Mouse (Mus musculus) cortical plate, adult 2 months (tissue): ENCODE measurements around the gene Mars.

Source experiments
- CTCF ChIP-seq: fragments of 200-500 bp; IDR thresholded peaks from 2 replicates; pipeline ENCODE4 v1.5.1; 2011; ENCODE audit warnings: mild to moderate bottlenecking, control low read depth, low read length; ENCODE audit not compliant: insufficient read depth; ENCODE audit errors: extremely low read depth
- POLR2A ChIP-seq: fragments of 200-500 bp; IDR thresholded peaks from 2 replicates; pipeline ENCODE4 v1.6.1; 2011; ENCODE audit warnings: mild to moderate bottlenecking, low read length, control low read depth; ENCODE audit not compliant: insufficient read depth; ENCODE audit errors: extremely low read depth

- TF ChIP-seq POLR2A = no peak
- TF ChIP-seq CTCF = no peak
Measured at GRCm38 (mm10) chr10:127339683-127340576, 28.3 kb upstream of the Mars start.
